Mouse (Mus musculus): ENCODE measurements around the gene Lrrc55. TPM values are rescaled to one million over a fixed set of nuclear protein-coding genes. Genes with fewer than 3 reads are reported as not detected.

Gene Lrrc55
- total and polyA plus RNA-seq, 3 experiments = not detected

DNA sequence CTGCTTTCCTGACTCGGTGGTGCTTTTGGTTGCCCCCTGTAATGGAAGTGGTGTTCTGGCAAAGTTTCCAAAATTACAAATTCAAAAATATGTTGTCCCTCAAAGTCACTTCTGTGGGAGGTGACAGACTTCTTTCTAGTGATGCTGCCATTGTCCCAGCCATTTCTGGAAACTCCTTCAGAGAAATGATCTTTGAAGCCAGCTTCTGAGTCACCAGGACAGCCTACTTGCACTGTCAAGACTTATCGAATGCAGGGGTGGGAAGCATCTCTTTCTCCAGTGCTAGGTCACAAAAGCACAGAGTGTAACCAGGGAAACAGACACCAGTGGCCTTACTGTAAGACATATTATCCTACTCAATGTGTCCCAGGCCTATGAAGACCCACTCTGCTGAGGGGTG lies 45.8 kb downstream of the Lrrc55 start:
- no peak overlapping the region for H3K27ac ChIP-seq (ENCODE audit: control insufficient read depth, low read depth, low read length)
- no peak overlapping the region for H3K9ac ChIP-seq (ENCODE audit: control insufficient read depth, low read depth, low read length, poor library complexity, severe bottlenecking)
- no peak overlapping the region for H3K4me3 ChIP-seq (ENCODE audit: control insufficient read depth in 1 of 2, insufficient read depth in 1 of 2, low read depth in 2 of 2, low read length in 2 of 2)
- H3K36me3 ChIP-seq (ENCODE audit: control insufficient read depth in 1 of 2, insufficient read depth in 2 of 2, low read length in 2 of 2) = no peaks in the 10 kb centered on the region
- TF ChIP-seq CTCF (IDR thresholded peaks at IDR 0.05 in 2 of 3, conservative IDR thresholded peaks at IDR 0.05 in 1 of 3; ENCODE audit: control insufficient read depth in 1 of 3, insufficient read depth in 1 of 3, low read depth in 2 of 3, low read length in 3 of 3, poor library complexity in 1 of 3, severe bottlenecking in 1 of 3) (no peak), MAX (IDR thresholded peaks at IDR 0.05; ENCODE audit: low read length) (no peak), MYC (IDR thresholded peaks at IDR 0.05; ENCODE audit: low read depth, low read length) (no peak), KAT2A (conservative IDR thresholded peaks at IDR 0.05; ENCODE audit: low read depth, low read length) (no peak), ZMIZ1 (IDR thresholded peaks at IDR 0.05; ENCODE audit: low read depth, low read length) (no peak), POLR2A (IDR thresholded peaks at IDR 0.05; ENCODE audit: control insufficient read depth in 1 of 2, insufficient read depth in 1 of 2, low read depth in 1 of 2, low read length in 2 of 2, poor library complexity in 1 of 2) (no peak), E2F4 (IDR thresholded peaks at IDR 0.05; ENCODE audit: borderline replicate concordance, low read depth, low read length) (no peak), ELF1 (IDR thresholded peaks at IDR 0.05; ENCODE audit: low read depth, low read length) (no peak), ZNF384 (IDR thresholded peaks at IDR 0.05; ENCODE audit: low read depth, low read length) (no peak), NELFE (IDR thresholded peaks at IDR 0.05; ENCODE audit: low read depth, low read length) (no peak), TCF12 (IDR thresholded peaks at IDR 0.05; ENCODE audit: low read depth, low read length) (no peak), POLR2AphosphoS2 (IDR thresholded peaks at IDR 0.05; ENCODE audit: low read length) (no peak), MEF2A (IDR thresholded peaks at IDR 0.05; ENCODE audit: extremely low read depth, insufficient replicate concordance, low read depth, low read length, poor library complexity, severe bottlenecking) (no peak), UBTF (IDR thresholded peaks at IDR 0.05; ENCODE audit: borderline replicate concordance, insufficient read depth, low read depth, low read length) (no peak), MYB (IDR thresholded peaks at IDR 0.05; ENCODE audit: low read depth, low read length) (no peak), ZKSCAN1 (IDR thresholded peaks at IDR 0.05; ENCODE audit: low read depth, low read length) (no peak)
- DNase-seq (ENCODE audit: low read depth, low spot score) = no peak
- no peaks in the 10 kb centered on the region for H3K9me3 ChIP-seq (replicated peaks; ENCODE audit: insufficient read depth, low read length)
- H3K27me3 ChIP-seq (ENCODE audit: control insufficient read depth in 1 of 2, insufficient read depth in 2 of 2, low read length in 2 of 2) = peaks cover 0 to 3% of the 10 kb centered on the region in 2 experiments; a peak in 2 of 4 replicates
- no peaks in the 10 kb centered on the region for H3K79me2 ChIP-seq (ENCODE audit: control insufficient read depth, insufficient read depth, low read length, poor library complexity)
- no peaks in the 10 kb centered on the region for H3K4me1 ChIP-seq (ENCODE audit: control insufficient read depth in 1 of 2, insufficient read depth in 2 of 2, low read length in 2 of 2)

DNA sequence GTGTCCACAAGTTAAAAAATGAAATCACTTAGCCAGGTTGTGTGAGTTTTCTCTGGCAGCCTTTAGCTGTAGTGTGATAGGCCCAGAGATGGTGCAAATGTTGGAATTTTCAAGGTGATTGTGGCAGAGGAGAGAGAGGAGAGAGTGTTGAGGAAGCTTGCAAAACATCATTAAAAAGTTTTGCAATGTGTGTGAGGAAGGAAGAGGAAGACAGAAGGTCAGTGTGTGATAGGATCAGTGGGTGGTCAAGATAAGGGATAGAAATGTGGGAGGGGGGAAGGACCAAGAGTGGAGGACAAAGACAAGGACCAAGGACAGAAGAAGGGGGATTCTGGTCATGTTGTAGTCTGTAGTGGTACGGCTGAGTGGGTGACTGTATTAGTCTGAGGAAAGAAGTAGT lies 46.6 kb downstream of the Lrrc55 start:
- H3K4me1 ChIP-seq (ENCODE audit: control insufficient read depth in 1 of 2, insufficient read depth in 2 of 2, low read length in 2 of 2) = no peaks in the 10 kb centered on the region
- H3K36me3 ChIP-seq (ENCODE audit: control insufficient read depth in 1 of 2, insufficient read depth in 2 of 2, low read length in 2 of 2) = no peaks in the 10 kb centered on the region
- H3K9ac ChIP-seq (ENCODE audit: control insufficient read depth, low read depth, low read length, poor library complexity, severe bottlenecking) = no peak overlapping the region
- H3K9me3 ChIP-seq (replicated peaks; ENCODE audit: insufficient read depth, low read length) = no peaks in the 10 kb centered on the region
- no peak for TF ChIP-seq JUND (IDR thresholded peaks at IDR 0.05; ENCODE audit: low read depth, low read length)
- TF ChIP-seq USF2 (IDR thresholded peaks at IDR 0.05; ENCODE audit: borderline replicate concordance in 1 of 2, insufficient read depth in 1 of 2, low read depth in 1 of 2, low read length in 2 of 2) = no peak
- TF ChIP-seq HCFC1 (IDR thresholded peaks at IDR 0.05; ENCODE audit: low read depth, low read length) = no peak
- TF ChIP-seq ZMIZ1 (IDR thresholded peaks at IDR 0.05; ENCODE audit: low read depth, low read length) = no peak
- TF ChIP-seq KAT2A (conservative IDR thresholded peaks at IDR 0.05; ENCODE audit: low read depth, low read length) = no peak
- TF ChIP-seq SMC3 (IDR thresholded peaks at IDR 0.05; ENCODE audit: low read depth, low read length) = no peak
- TF ChIP-seq ZNF384 (IDR thresholded peaks at IDR 0.05; ENCODE audit: low read depth, low read length) = no peak
- TF ChIP-seq ZKSCAN1 (IDR thresholded peaks at IDR 0.05; ENCODE audit: low read depth, low read length) = no peak
- TF ChIP-seq EP300 (IDR thresholded peaks at IDR 0.05; ENCODE audit: low read depth in 1 of 2, low read length in 2 of 2) = no peak
- DNase-seq (ENCODE audit: low read depth, low spot score) = no peak
- H3K4me3 ChIP-seq (ENCODE audit: control insufficient read depth in 1 of 2, insufficient read depth in 1 of 2, low read depth in 2 of 2, low read length in 2 of 2) = no peak overlapping the region
- no peaks in the 10 kb centered on the region for H3K79me2 ChIP-seq (ENCODE audit: control insufficient read depth, insufficient read depth, low read length, poor library complexity)
- no peak overlapping the region for H3K27ac ChIP-seq (ENCODE audit: control insufficient read depth, low read depth, low read length)
- peaks cover 0 to 3% of the 10 kb centered on the region in 2 experiments; a peak in 2 of 4 replicates for H3K27me3 ChIP-seq (ENCODE audit: control insufficient read depth in 1 of 2, insufficient read depth in 2 of 2, low read length in 2 of 2)
